Mouse (Mus musculus): ENCODE data around the gene Yeats4.

Gene Yeats4
- long read RNA-seq, experiment 1, transcript Yeats4-201 (7 exons, 1,327 nt) = major isoform, 28 of 33 reads
- long read RNA-seq, experiment 1, partial matches to known transcripts = 2 of 33 reads
- long read RNA-seq, experiment 1, other reads (novel, unspliced or antisense) = 3 of 33 reads
- long read RNA-seq, experiment 2, transcript Yeats4-201 (7 exons, 1,327 nt) = major isoform, 32 of 35 reads
- long read RNA-seq, experiment 2, partial matches to known transcripts = 2 of 35 reads
- long read RNA-seq, experiment 2, other reads (novel, unspliced or antisense) = 1 of 35 reads

DNA sequence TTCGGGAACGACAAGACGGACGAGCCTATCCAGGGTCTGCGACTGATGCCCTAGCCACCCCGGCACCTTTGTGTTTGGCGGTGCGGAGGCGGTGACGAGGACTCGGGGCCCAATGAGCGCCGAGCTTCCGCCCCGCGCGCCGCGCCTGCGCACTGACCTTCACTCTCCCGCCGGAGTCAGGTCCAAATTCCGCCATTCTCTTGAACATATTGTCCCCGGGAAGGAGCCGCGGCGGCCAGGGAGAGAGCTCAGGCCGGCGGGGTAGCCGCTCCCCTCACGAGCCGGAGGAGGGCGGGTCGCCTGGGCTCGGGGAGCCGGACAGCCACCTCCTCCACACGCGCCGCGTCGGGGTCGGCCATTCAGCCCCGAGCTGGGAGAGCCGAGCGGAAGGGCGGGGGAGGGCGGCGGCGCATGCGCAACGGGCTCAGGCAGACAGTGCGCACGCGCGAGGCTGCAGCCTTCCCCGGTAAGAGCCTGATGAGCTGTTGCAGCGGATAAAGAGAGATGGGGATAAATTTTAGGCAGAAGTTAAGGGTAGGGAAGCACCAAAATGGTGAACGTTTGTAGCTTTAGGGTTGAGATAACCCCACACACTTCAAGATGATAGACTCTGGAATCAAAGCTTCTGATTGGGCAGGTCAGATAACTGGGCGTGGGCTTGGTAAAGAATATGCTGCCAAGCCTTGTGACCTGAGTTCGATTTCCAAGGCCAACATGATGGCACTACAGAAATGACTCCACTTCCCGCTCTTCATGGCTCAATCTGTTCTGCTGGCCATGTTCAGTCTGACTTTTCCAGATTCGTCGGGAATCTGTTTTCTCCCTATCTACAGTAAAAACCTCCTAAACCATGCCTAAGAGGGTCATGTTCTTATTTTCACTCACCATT is at the start of gene Yeats4:
Gene Yeats4, minus strand, starts transcription at position 406 of the 889 bp plus-strand sequence.
- intact Hi-C loops (cut with DNase I) = no loop called here

- intact Hi-C loops (cut with DNase I) = loop anchor here (5.0 kb wide), 1 partner anchor 165 kb away; no protein-coding TSS in a partner anchor
These were observed 47.7 kb upstream of the Yeats4 start for GRCm38 (mm10) chr10:117272023-117272422.

DNA sequence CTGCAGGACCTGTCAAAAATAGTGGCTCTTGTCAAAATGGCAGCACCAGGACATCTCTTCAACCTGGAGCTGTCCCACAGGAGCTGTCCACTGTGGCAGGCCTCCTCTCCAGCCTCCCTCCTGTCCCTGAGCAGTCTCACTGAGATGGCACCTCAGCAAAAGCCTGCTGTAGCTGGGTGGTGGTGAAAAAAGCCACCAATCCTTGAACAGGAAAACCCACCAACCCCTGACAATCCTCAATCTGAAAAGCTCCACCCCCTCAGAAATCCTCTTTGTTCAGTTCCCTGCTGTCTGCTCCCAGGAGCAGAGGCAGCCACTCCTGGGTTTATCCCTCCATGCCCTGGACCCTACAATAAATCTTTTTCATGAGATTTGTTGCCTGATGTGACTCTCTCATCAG is 35.6 kb upstream of the Yeats4 start:
- intact Hi-C loops (cut with DNase I) = no loop called here

- intact Hi-C loops (cut with DNase I) = no loop called here
These were observed 14.3 kb upstream of the Yeats4 start, which contains the start of gene 9530003J23Rik for GRCm38 (mm10) chr10:117238603-117239002. TSS of gene 9530003J23Rik (minus strand) at chr10:117238703.

- intact Hi-C loops (cut with DNase I) = no loop called here
These were observed 11.6 kb upstream of the Yeats4 start for GRCm38 (mm10) chr10:117235866-117236265.

DNA sequence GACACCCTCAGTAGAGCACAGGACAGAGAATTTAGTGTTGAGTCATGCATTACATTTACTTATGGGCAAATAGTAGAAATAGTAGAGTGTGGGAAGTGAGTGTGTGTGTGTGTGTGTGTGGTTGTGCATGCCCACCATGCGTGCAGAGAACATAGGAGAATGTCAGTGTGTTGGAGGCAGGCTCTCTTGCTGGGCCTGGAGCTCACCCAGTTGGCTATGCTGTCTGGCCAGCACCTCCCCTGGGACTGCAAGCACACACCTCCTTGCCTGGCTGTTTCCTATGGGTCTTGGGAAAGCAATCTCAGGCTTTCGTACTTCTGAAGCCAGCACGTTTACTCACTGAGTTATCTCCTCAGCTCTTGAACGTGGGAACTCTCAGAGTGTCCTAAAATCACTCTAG is 10.5 kb upstream of the Yeats4 start:
- intact Hi-C loops (cut with DNase I) = no loop called here

- intact Hi-C loops (cut with DNase I) = loop anchor here (5.0 kb wide), 1 partner anchor 207 kb away; no protein-coding TSS in a partner anchor
These were observed 5.5 kb upstream of the Yeats4 start for GRCm38 (mm10) chr10:117229826-117230225.

DNA sequence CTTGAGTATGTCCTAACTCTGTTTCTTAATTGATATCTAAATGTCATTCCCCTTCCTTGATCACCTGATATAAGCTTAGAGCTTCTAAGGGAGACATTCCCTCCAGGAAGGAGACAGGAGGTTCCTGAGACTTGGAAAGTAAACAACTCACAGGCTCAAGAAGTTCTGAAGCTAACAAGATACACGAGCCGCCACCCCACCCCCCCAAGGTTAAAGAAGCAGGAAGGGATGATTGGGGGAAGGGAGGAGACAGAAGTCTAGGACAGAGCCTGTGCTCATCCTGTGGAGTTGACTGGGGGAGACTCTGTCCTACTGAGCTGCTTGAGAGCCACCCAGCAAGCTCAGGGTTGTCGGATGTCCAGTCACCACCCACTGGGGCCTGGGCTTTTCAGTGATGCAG is 1.7 kb upstream of the Yeats4 start:
- intact Hi-C loops (cut with DNase I) = loop anchor here (5.0 kb wide), 1 partner anchor 211 kb away; no protein-coding TSS in a partner anchor

- intact Hi-C loops (cut with DNase I) = loop anchor here (5.0 kb wide), 1 partner anchor 212 kb away; no protein-coding TSS in a partner anchor
These were observed 787 bp upstream of the Yeats4 start for GRCm38 (mm10) chr10:117225094-117225493.

- intact Hi-C loops (cut with DNase I) = no loop called here
These were observed 577 bp downstream of the Yeats4 start for GRCm38 (mm10) chr10:117223758-117224101.

- intact Hi-C loops (cut with DNase I) = no loop called here
These were observed 1.5 kb downstream of the Yeats4 start for GRCm38 (mm10) chr10:117222821-117223220.

DNA sequence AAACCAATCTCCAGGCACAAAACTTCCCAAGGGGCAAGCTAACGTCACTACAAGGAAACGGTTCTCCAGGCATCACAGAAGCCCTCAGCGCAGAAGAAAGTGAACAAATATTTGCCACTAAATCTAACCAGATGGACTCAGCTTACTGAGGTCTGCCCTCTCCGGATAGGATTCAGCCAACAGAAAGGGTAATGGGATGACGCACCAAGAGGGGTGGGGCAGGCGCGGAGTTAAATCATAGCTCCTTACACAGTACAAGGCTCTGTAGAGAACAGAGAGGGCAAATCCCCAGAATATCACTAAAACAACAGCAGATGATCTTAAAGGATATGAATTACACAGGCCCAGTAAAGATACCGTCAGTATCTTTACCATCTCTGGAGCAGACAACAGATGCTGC is 6.0 kb downstream of the Yeats4 start:
- intact Hi-C loops (cut with DNase I) = no loop called here

- intact Hi-C loops (cut with DNase I) = no loop called here
These were observed 7.0 kb downstream of the Yeats4 start for GRCm38 (mm10) chr10:117217246-117217840.

GRCm38 (mm10) chr10:117216793-117217192 is 7.5 kb downstream of the Yeats4 start:
- intact Hi-C loops (cut with DNase I) = no loop called here

GRCm38 (mm10) chr10:117216132-117216495 is 8.2 kb downstream of the Yeats4 start:
- intact Hi-C loops (cut with DNase I) = no loop called here

DNA sequence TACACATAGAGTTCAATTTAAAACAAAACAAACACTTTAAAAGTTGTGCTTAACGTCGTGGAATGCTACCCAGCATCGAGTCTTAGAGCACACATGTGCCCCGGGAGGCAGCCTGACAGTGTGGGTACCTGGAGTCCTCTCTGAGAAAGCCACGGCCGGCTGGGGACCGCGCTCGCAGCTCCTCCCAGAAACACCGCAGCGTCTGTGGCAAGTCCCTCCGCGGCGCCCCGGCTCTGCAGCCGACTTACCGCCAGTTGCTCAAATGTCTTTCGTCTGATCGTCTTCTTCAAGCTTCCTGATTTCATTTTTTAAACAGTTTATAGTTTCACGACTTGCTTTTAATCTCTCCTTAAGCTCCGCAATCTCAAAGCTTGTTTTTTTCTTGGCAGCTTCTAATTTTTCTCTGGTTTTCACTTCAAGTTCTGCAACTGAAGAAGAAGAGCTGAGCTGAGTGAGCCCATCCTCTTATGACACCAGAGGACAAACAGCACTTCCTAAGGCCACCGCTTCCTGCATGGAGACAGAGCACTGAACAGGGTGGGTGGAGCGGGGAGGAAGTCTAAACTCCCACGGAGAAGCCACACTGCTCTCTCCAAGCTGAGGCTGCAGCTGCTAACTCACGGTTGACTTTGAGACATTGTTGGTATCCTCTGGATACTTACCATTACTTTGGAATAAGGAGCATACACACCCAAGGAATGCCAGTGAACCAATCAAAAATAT is 8.7 kb downstream of the Yeats4 start:
- intact Hi-C loops (cut with DNase I) = no loop called here

DNA sequence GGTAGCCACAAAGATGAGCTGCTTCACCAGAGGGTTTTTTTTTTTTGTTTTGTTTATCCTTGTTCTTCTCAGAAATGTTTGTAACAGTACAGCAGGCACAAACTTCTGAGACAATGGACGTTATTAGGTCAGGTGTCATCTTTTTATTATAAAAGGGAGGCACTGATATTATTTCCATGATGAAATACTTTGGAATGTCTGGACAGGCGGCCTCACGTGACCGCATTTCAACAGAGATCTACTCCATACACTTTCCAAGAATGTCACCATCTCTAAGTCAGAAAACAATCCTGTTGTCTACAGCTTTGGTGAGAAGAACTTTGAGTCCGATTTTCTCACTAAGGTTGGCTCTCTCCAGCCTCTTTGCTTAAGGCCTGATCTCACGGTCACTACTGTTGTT is 13.3 kb downstream of the Yeats4 start:
- intact Hi-C loops (cut with DNase I) = no loop called here

DNA sequence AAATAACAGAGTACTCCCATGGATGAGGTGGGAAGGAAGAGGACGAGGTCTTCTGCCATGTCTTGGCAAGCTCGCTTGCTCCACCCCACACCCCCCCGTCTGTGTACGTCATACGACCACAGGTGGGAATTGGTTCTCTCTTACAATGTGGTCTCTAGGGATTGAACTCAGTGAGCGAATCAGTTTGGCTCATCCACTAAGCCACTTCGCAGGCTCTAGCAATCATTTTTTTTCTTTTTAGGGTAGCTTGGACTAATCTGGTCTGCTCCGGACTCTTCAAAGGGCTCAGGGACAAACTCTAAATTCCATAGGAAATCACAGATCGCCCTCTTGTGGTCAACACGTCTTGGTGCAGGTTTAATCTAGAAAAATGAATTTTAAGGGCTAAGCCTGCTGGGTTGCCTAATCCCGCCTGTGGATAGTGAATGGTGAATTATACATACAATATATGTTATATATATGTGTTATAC is 14.8 kb downstream of the Yeats4 start:
- intact Hi-C loops (cut with DNase I) = loop anchor here (5.0 to 10.0 kb wide), 3 partner anchors 125 to 265 kb away; no protein-coding TSS in a partner anchor

GRCm38 (mm10) chr10:117208787-117209186 is 15.5 kb downstream of the Yeats4 start:
- intact Hi-C loops (cut with DNase I) = loop anchor here (5.0 to 10.0 kb wide), 3 partner anchors 124 to 264 kb away; no protein-coding TSS in a partner anchor

DNA sequence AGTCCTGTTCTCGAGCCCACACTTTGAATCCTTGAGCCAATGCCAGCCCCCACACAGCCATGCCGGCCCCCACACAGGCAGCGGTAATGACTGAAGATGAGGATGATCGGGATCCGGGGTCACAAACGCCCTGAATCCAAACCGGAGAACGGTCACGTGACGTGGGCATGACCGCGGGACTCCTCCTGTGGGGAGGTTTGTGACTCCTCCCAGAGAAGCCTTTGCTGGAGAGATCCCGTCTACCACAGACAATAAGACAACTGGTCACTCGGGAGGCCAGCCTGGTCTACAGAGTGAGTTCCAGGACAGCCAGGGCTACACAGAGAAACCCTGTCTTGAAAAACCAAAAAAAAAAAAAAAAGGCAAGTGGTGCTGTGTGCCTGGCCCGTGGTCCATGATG is 16.1 kb downstream of the Yeats4 start:
- intact Hi-C loops (cut with DNase I) = loop anchor here (5.0 to 10.0 kb wide), 3 partner anchors 123 to 263 kb away; no protein-coding TSS in a partner anchor

GRCm38 (mm10) chr10:117206070-117206469 is 18.2 kb downstream of the Yeats4 start:
- intact Hi-C loops (cut with DNase I) = loop anchor here (5.0 to 10.0 kb wide), 3 partner anchors 121 to 261 kb away; no protein-coding TSS in a partner anchor

All from adrenal gland (tissue).